Mouse (Mus musculus) retina, postnatal 1 day (tissue): ENCODE data around the gene Gm48552.

Experiments used
- DNase-seq: peaks from one replicate; pipeline ENCODE4 v3.0.0-alpha.2; 2012

The Gm48552 gene

GRCm38 (mm10) chr10:81433541-81434289 lies 44.9 kb downstream of the Gm48552 start:
- DNase-seq, result no peak

DNA sequence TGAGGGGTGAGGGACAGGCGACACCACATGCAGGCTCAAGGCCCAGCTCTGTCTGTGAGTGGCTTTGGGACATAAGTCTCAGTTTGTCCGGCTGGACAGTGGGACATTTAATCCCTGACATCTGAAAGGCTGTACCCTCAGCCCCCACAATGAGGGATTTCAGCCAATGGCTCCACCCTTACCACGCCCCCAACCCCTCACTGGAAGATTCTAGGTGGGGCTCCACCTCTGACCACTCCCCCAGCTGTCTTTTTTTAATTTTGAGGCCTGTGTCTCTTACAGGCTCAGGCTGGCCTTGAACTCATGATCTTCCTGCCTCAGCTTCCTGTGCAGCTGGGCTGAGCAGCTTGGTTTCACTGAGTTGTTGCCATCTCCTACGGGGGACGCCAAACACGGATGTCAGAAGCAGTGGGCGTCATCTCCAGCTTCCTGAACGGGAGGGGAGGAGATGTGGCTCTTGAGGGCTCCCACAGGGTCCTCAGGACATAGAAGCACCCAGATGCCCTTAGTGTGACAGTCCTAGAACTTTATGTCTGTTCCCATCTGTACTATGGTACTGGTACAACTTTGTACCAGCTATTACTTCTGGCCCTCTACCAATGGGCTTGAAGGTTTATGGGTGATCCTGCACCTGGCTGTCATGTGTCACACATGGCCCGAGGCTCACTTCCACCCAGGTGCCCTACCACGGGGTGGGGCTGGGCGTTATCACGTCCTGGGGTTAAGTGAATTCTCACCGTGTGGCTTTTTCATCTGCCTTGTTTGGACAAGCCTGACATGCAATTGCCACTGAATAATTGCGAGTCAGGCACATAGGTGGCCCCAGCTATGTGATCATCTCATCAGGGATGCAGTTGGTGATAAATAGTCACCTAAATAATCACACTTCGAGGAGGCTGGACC lies 45.8 kb downstream of the Gm48552 start:
- DNase-seq, result no peak

DNA sequence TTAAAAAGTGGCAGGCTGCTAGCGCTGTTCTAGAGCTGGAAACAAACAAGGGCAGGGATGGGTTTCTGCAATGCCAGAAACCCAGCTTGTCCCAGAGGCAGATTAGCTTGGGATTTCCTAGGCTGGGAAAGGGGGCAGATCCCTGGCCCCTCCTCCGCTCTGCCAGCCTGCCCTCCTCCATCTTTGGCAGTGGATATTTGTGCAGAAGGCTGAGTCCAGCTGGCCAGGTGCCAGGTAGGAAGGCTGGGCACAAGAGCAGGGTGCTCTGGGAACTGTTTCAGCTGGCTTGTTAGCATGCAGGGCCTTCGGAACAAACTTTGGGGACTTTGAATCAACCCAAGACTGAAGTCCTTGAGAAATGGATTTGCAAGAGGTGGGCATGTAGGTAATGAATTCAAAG lies 46.6 kb downstream of the Gm48552 start:
- DNase-seq, result peak; percentile 59
